18 mouse cellular contexts compared by ENCODE assay signal in the genomic region with DNA sequence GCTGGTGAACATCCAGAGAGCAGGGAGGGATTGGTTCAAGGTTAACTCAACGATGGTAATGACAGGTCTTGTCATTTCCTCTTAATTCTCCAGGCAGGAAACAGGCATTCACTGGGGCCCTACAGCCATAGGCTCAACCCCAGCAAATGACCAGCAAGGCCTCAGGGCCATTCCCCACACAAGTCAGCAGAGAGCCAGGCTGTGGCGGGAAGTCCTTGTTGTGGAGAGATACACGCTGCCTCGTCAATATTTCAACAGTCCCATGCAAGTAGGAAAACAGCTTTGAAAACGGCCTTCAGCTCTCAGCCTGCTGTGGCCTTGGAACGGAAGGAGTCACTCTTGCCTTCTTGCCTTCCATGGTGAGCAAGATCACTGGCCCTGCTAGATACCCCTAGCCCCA. TPM values are rescaled to one million over a fixed set of nuclear protein-coding genes. Genes with fewer than 3 reads are reported as not detected.
DNase-seq lines count a peak whose midpoint lies in the region; ATAC-seq and TF ChIP-seq lines count a peak whose summit lies in the region.
"Had no signal": no experiment of that assay in that cellular context is flagged by ENCODE, and none has a peak within 500 bp of the region (broad histone marks: within the 10 kb centered on the region; RNA-seq: fewer than 3 reads in every experiment).

No protein-coding gene starts in this region.

- H3K9ac ChIP-seq in hindbrain, embryonic 12.5 days: no peak overlapping the region
- H3K9ac ChIP-seq in hindbrain, embryonic 11.5 days (ENCODE audit: low read depth, low read length): no peak overlapping the region
- H3K9ac ChIP-seq in midbrain, embryonic 11.5 days (ENCODE audit: low read length): no peak overlapping the region
- no peak overlapping the region for H3K9ac ChIP-seq in midbrain, postnatal 0 days (replicated peaks; ENCODE audit: low read length, poor library complexity, severe bottlenecking)
- no peak overlapping the region for H3K9ac ChIP-seq in limb, embryonic 15.5 days

- ATAC-seq in hindbrain, embryonic 12.5 days (ENCODE audit: low FRiP score): no peak
- no peak for ATAC-seq in hindbrain, embryonic 11.5 days (ENCODE audit: low FRiP score)
- ATAC-seq in midbrain, embryonic 11.5 days (ENCODE audit: low FRiP score): no peak
- ATAC-seq in midbrain, postnatal 0 days (ENCODE audit: low FRiP score): no peak
- no peak for ATAC-seq in limb, embryonic 15.5 days (ENCODE audit: insufficient number of reproducible peaks, low FRiP score, low TSS enrichment, low read depth)
- no peak for ATAC-seq in megakaryocyte progenitor cell, adult 5-6 weeks (replicated peaks; ENCODE audit: poor library complexity)
- ATAC-seq: activated CD4-positive, CD25-positive, alpha-beta regulatory T cell, adult 4 months; forebrain, embryonic 16.5 days; hindbrain, embryonic 16.5 days had no signal

- H3K4me2 ChIP-seq in hindbrain, embryonic 12.5 days (replicated peaks): no peak overlapping the region
- H3K4me2 ChIP-seq in hindbrain, embryonic 11.5 days (replicated peaks; ENCODE audit: low read depth, low read length): no peak overlapping the region
- no peak overlapping the region for H3K4me2 ChIP-seq in midbrain, embryonic 11.5 days
- no peak overlapping the region for H3K4me2 ChIP-seq in midbrain, postnatal 0 days (ENCODE audit: low read depth, low read length, poor library complexity, severe bottlenecking)
- H3K4me2 ChIP-seq in limb, embryonic 15.5 days: no peak overlapping the region

- no peaks in the 10 kb centered on the region for H3K36me3 ChIP-seq in hindbrain, embryonic 12.5 days
- no peaks in the 10 kb centered on the region for H3K36me3 ChIP-seq in hindbrain, embryonic 11.5 days (ENCODE audit: control insufficient read depth, insufficient read depth, low read length)
- H3K36me3 ChIP-seq in midbrain, embryonic 11.5 days (ENCODE audit: control insufficient read depth, insufficient read depth, low read length): no peaks in the 10 kb centered on the region
- no peaks in the 10 kb centered on the region for H3K36me3 ChIP-seq in midbrain, postnatal 0 days (ENCODE audit: insufficient read depth, low read length)
- peaks cover 10% of the 10 kb centered on the region; the same call in 1 of the 2 replicates for H3K36me3 ChIP-seq in limb, embryonic 15.5 days

- WGBS in hindbrain, embryonic 12.5 days: 77% methylated on average over 6 of the region's 6 CpGs
- 73% methylated on average over 6 of the region's 6 CpGs for WGBS in hindbrain, embryonic 11.5 days
- 86% methylated on average over 6 of the region's 6 CpGs for WGBS in midbrain, embryonic 11.5 days
- 83% methylated on average over 6 of the region's 6 CpGs for WGBS in midbrain, postnatal 0 days
- 63% methylated on average over 6 of the region's 6 CpGs for WGBS in limb, embryonic 15.5 days

- no peak overlapping the region for H3K4me3 ChIP-seq in hindbrain, embryonic 12.5 days
- H3K4me3 ChIP-seq in hindbrain, embryonic 11.5 days (ENCODE audit: low read depth, low read length): no peak overlapping the region
- H3K4me3 ChIP-seq in midbrain, embryonic 11.5 days (ENCODE audit: low read depth, low read length): no peak overlapping the region
- no peak overlapping the region for H3K4me3 ChIP-seq in midbrain, postnatal 0 days (ENCODE audit: low read depth, low read length)
- H3K4me3 ChIP-seq in limb, embryonic 15.5 days: no peak overlapping the region

- no peaks in the 10 kb centered on the region for H3K27me3 ChIP-seq in hindbrain, embryonic 12.5 days
- no peaks in the 10 kb centered on the region for H3K27me3 ChIP-seq in hindbrain, embryonic 11.5 days (ENCODE audit: control insufficient read depth, insufficient read depth, low read length)
- H3K27me3 ChIP-seq in midbrain, embryonic 11.5 days (ENCODE audit: control insufficient read depth, insufficient read depth, low read length): no peaks in the 10 kb centered on the region
- no peaks in the 10 kb centered on the region for H3K27me3 ChIP-seq in midbrain, postnatal 0 days (ENCODE audit: insufficient read depth, low read length)
- H3K27me3 ChIP-seq in limb, embryonic 15.5 days: no peaks in the 10 kb centered on the region
- H3K27me3 ChIP-seq: CH12.LX had no signal

- peak; percentile 81 to 93 for DNase-seq in adrenal gland, adult (ENCODE audit: inconsistent age in 2 of 2, low spot score in 1 of 2)
- DNase-seq in adrenal gland, postnatal 4 days (ENCODE audit: low spot score in 2 of 2): no peak
- no peak for DNase-seq in hindbrain, embryonic 11.5 days (ENCODE audit: low spot score)
- DNase-seq in midbrain, embryonic 11.5 days (ENCODE audit: low spot score, missing footprints): peak; percentile 14
- no peak for DNase-seq in midbrain, postnatal 0 days (ENCODE audit: low spot score)
- DNase-seq: cerebellum, adult 9-11 months; embryo, embryonic 11 days; gastrocnemius, postnatal 10 days; kidney, postnatal 10 days; layer of hippocampus, adult 9-11 months; lung, adult 18-20 months had no signal

- peaks cover 15% of the 10 kb centered on the region for H3K4me1 ChIP-seq in hindbrain, embryonic 12.5 days
- H3K4me1 ChIP-seq in hindbrain, embryonic 11.5 days (replicated peaks; ENCODE audit: control insufficient read depth, insufficient read depth, low read length): no peaks in the 10 kb centered on the region
- peaks cover 8% of the 10 kb centered on the region for H3K4me1 ChIP-seq in midbrain, embryonic 11.5 days (ENCODE audit: control insufficient read depth, insufficient read depth, low read length)
- no peaks in the 10 kb centered on the region; the same call in 1 of the 2 replicates for H3K4me1 ChIP-seq in midbrain, postnatal 0 days (ENCODE audit: insufficient read depth, low read length)
- H3K4me1 ChIP-seq in limb, embryonic 15.5 days: peaks cover 71% of the 10 kb centered on the region

- H3K27ac ChIP-seq in hindbrain, embryonic 12.5 days: 0 out of 2 replicates have a peak overlapping the region, but pooled peaks have one; percentile 12
- H3K27ac ChIP-seq in hindbrain, embryonic 11.5 days (ENCODE audit: low read depth, low read length): no peak overlapping the region
- no peak overlapping the region for H3K27ac ChIP-seq in midbrain, embryonic 11.5 days (ENCODE audit: low read depth, low read length)
- H3K27ac ChIP-seq in midbrain, postnatal 0 days (ENCODE audit: low read depth, low read length): no peak overlapping the region
- peak overlapping the region; percentile 62 for H3K27ac ChIP-seq in limb, embryonic 15.5 days

- no peak for TF ChIP-seq CTCF in midbrain, postnatal 0 days (IDR thresholded peaks at IDR 0.05)

- H3K9me3 ChIP-seq in hindbrain, embryonic 12.5 days (replicated peaks): no peaks in the 10 kb centered on the region
- H3K9me3 ChIP-seq in hindbrain, embryonic 11.5 days (ENCODE audit: control insufficient read depth, low read length): no peaks in the 10 kb centered on the region
- no peaks in the 10 kb centered on the region for H3K9me3 ChIP-seq in midbrain, embryonic 11.5 days (ENCODE audit: control insufficient read depth, low read length)
- no peaks in the 10 kb centered on the region for H3K9me3 ChIP-seq in midbrain, postnatal 0 days (ENCODE audit: low read length)
- no peaks in the 10 kb centered on the region for H3K9me3 ChIP-seq in limb, embryonic 15.5 days

RNA-seq across cellular contexts. Expression of a gene that starts 6.6 kb away (rescaled TPM):
- 10 to 100 TPM; 71.3 to 78.3 TPM for total RNA-seq in adrenal gland, postnatal 4 days (2021)
- polyA plus RNA-seq in hindbrain, embryonic 12.5 days (2016; fragmentation: Nextera tagmentation; extraction: Ambion mirVana): 14.9 and 16.7 TPM in 2 replicates
- 7.6 and 10.4 TPM in 2 replicates for polyA plus RNA-seq in hindbrain, embryonic 11.5 days (2014; fragmentation: Nextera tagmentation; extraction: Ambion mirVana)
- polyA plus RNA-seq in midbrain, embryonic 11.5 days (2014; fragmentation: Nextera tagmentation; extraction: Ambion mirVana): 4.9 and 5.5 TPM in 2 replicates
- 3.9 and 4.5 TPM in 2 replicates for total RNA-seq in midbrain, postnatal 0 days (2014; rRNA removed)
- polyA plus RNA-seq in midbrain, postnatal 0 days (2015; fragmentation: Nextera tagmentation; extraction: Ambion mirVana): 1.9 and 2.1 TPM in 2 replicates
- 29.9 and 35.0 TPM in 2 replicates for polyA plus RNA-seq in limb, embryonic 15.5 days (2015; fragmentation: Nextera tagmentation; extraction: Ambion mirVana)
- total RNA-seq in megakaryocyte progenitor cell, adult 5-6 weeks (2015): 9.3 and 11.2 TPM in 2 replicates
- 2.2 and 2.9 TPM in 2 replicates for total RNA-seq in megakaryocyte progenitor cell, adult 5-6 weeks (2017)

Comparison
In these comparisons a context has a peak if more than half of its experiments do, and no peak if none do; other contexts are left out.
1. DNase-seq: peak in adrenal gland, adult (2 of 2) and midbrain, embryonic 11.5 days (single experiment); none in adrenal gland, postnatal 4 days (0 of 2), hindbrain, embryonic 11.5 days (single experiment) and midbrain, postnatal 0 days (single experiment).
2. H3K27ac ChIP-seq: peak in hindbrain, embryonic 12.5 days (single experiment) and limb, embryonic 15.5 days (single experiment); none in hindbrain, embryonic 11.5 days (single experiment), midbrain, embryonic 11.5 days (single experiment) and midbrain, postnatal 0 days (single experiment).